9 mouse cellular contexts compared by ENCODE assay signal in genomic region chr11:79267171-79267570, GRCm38 (mm10). TPM values are rescaled to one million over a fixed set of nuclear protein-coding genes. Genes with fewer than 3 reads are reported as not detected.
DNase-seq lines count a peak whose midpoint lies in the region; ATAC-seq and TF ChIP-seq lines count a peak whose summit lies in the region.
"Had no signal": no experiment of that assay in that cellular context is flagged by ENCODE, and none has a peak within 500 bp of the region (broad histone marks: within the 10 kb centered on the region; RNA-seq: fewer than 3 reads in every experiment).

No protein-coding gene starts in this region.

- TF ChIP-seq CTCF in brain, embryonic 14.5 days (IDR thresholded peaks at IDR 0.05; ENCODE audit: borderline replicate concordance, extremely low read depth, insufficient read depth, insufficient read length) = no peak

- no peak overlapping the region for H3K4me3 ChIP-seq in hindbrain, embryonic 16.5 days (ENCODE audit: low read length)
- no peak overlapping the region for H3K4me3 ChIP-seq in hindbrain, embryonic 13.5 days
- H3K4me3 ChIP-seq in limb, embryonic 12.5 days (replicated peaks) = no peak overlapping the region
- H3K4me3 ChIP-seq in hindbrain, embryonic 12.5 days = no peak overlapping the region

- no peak overlapping the region for H3K27ac ChIP-seq in hindbrain, embryonic 16.5 days (ENCODE audit: low read depth, low read length)
- H3K27ac ChIP-seq in hindbrain, embryonic 13.5 days = no peak overlapping the region
- H3K27ac ChIP-seq in limb, embryonic 12.5 days = peak overlapping the region; percentile 83
- no peak overlapping the region for H3K27ac ChIP-seq in hindbrain, embryonic 12.5 days

- ATAC-seq in hindbrain, embryonic 16.5 days = 0 out of 2 replicates have a peak, but pooled peaks have one; percentile 42
- no peak for ATAC-seq in hindbrain, embryonic 13.5 days (ENCODE audit: low FRiP score)
- peak; percentile 66; the same call in 1 of the 2 replicates for ATAC-seq in limb, embryonic 12.5 days (ENCODE audit: insufficient number of reproducible peaks, insufficient read depth, low FRiP score, low TSS enrichment, low read depth)
- ATAC-seq in hindbrain, embryonic 12.5 days (ENCODE audit: low FRiP score) = no peak

- H3K4me2 ChIP-seq in hindbrain, embryonic 16.5 days (ENCODE audit: low read length) = no peak overlapping the region
- H3K4me2 ChIP-seq in hindbrain, embryonic 13.5 days = no peak overlapping the region
- H3K4me2 ChIP-seq in limb, embryonic 12.5 days = no peak overlapping the region
- no peak overlapping the region for H3K4me2 ChIP-seq in hindbrain, embryonic 12.5 days (replicated peaks)

- intact Hi-C loops in heart, postnatal 10 days (cut with DNase I) = no loop called here

- H3K9me3 ChIP-seq in hindbrain, embryonic 16.5 days (ENCODE audit: control insufficient read depth, low read length) = no peaks in the 10 kb centered on the region
- H3K9me3 ChIP-seq in hindbrain, embryonic 13.5 days = no peaks in the 10 kb centered on the region
- peaks cover 4% of the 10 kb centered on the region; the same call in 1 of the 2 replicates for H3K9me3 ChIP-seq in limb, embryonic 12.5 days
- H3K9me3 ChIP-seq in hindbrain, embryonic 12.5 days (replicated peaks) = no peaks in the 10 kb centered on the region

- no peaks in the 10 kb centered on the region for H3K36me3 ChIP-seq in hindbrain, embryonic 16.5 days (ENCODE audit: control insufficient read depth, insufficient read depth, low read length)
- no peaks in the 10 kb centered on the region for H3K36me3 ChIP-seq in hindbrain, embryonic 13.5 days
- H3K36me3 ChIP-seq in limb, embryonic 12.5 days = no peaks in the 10 kb centered on the region
- no peaks in the 10 kb centered on the region for H3K36me3 ChIP-seq in hindbrain, embryonic 12.5 days

- peak; percentile 72 for DNase-seq in brain, embryonic 14.5 days (ENCODE audit: low read depth)
- DNase-seq in heart, postnatal 10 days = peak; percentile 57 to 70
- no peak for DNase-seq in adrenal gland, adult (ENCODE audit: inconsistent age in 2 of 2, low spot score in 1 of 2)
- DNase-seq in frontal cortex, postnatal 14 days (ENCODE audit: low spot score in 2 of 2) = no peak

- no peak overlapping the region for H3K9ac ChIP-seq in hindbrain, embryonic 16.5 days (ENCODE audit: low read depth, low read length)
- no peak overlapping the region for H3K9ac ChIP-seq in hindbrain, embryonic 13.5 days
- no peak overlapping the region for H3K9ac ChIP-seq in limb, embryonic 12.5 days (replicated peaks)
- no peak overlapping the region for H3K9ac ChIP-seq in hindbrain, embryonic 12.5 days

- H3K27me3 ChIP-seq in hindbrain, embryonic 16.5 days (replicated peaks; ENCODE audit: control insufficient read depth, insufficient read depth, low read length) = no peaks in the 10 kb centered on the region
- no peaks in the 10 kb centered on the region for H3K27me3 ChIP-seq in hindbrain, embryonic 13.5 days
- H3K27me3 ChIP-seq in limb, embryonic 12.5 days = no peaks in the 10 kb centered on the region
- no peaks in the 10 kb centered on the region for H3K27me3 ChIP-seq in hindbrain, embryonic 12.5 days
- H3K27me3 ChIP-seq: CH12.LX had no signal

- H3K4me1 ChIP-seq in hindbrain, embryonic 16.5 days (ENCODE audit: control insufficient read depth, insufficient read depth, low read depth, low read length) = no peaks in the 10 kb centered on the region
- H3K4me1 ChIP-seq in hindbrain, embryonic 13.5 days (replicated peaks) = no peaks in the 10 kb centered on the region
- peaks cover 8% of the 10 kb centered on the region; the same call in 1 of the 2 replicates for H3K4me1 ChIP-seq in limb, embryonic 12.5 days (replicated peaks)
- H3K4me1 ChIP-seq in hindbrain, embryonic 12.5 days = no peaks in the 10 kb centered on the region

- WGBS in hindbrain, embryonic 16.5 days = 24% methylated on average over 1 of the region's 1 CpGs
- WGBS in hindbrain, embryonic 13.5 days = 34% methylated on average over 1 of the region's 1 CpGs
- WGBS in limb, embryonic 12.5 days = 8% methylated on average over 1 of the region's 1 CpGs
- WGBS in hindbrain, embryonic 12.5 days = 37% methylated on average over 1 of the region's 1 CpGs

- no peak for TF ChIP-seq POLR2A in brain, embryonic 14.5 days (IDR thresholded peaks at IDR 0.05; ENCODE audit: borderline replicate concordance, extremely low read depth, insufficient read depth, insufficient read length, poor library complexity, severe bottlenecking)

RNA-seq across cellular contexts. Expression of gene Wsb1, which starts 12.7 kb away (rescaled TPM):
- 380 and 432 TPM in 2 replicates for polyA plus RNA-seq in hindbrain, embryonic 16.5 days (2015; fragmentation: Nextera tagmentation; extraction: Ambion mirVana)
- 571 and 597 TPM in 2 replicates for polyA plus RNA-seq in hindbrain, embryonic 13.5 days (2015; fragmentation: Nextera tagmentation; extraction: Ambion mirVana)
- polyA plus RNA-seq in brain, embryonic 14.5 days (2012; rRNA removed) = 730 and 1,148 TPM in 2 replicates
- total RNA-seq in heart, postnatal 10 days (2021) = 10 to 100 TPM; 40.9 to 48.5 TPM
- 446 and 475 TPM in 2 replicates for polyA plus RNA-seq in limb, embryonic 12.5 days (2016; fragmentation: Nextera tagmentation; extraction: Ambion mirVana)
- polyA plus RNA-seq in hindbrain, embryonic 12.5 days (2016; fragmentation: Nextera tagmentation; extraction: Ambion mirVana) = 552 and 643 TPM in 2 replicates

RNA-seq across cellular contexts. Expression of gene Gm9964, which starts 29.5 kb away (rescaled TPM):
- polyA plus RNA-seq in hindbrain, embryonic 16.5 days (2015; fragmentation: Nextera tagmentation; extraction: Ambion mirVana) = not detected in 2 replicates
- polyA plus RNA-seq in hindbrain, embryonic 13.5 days (2015; fragmentation: Nextera tagmentation; extraction: Ambion mirVana) = 0.32 TPM in 1 of 2 replicates, not detected in the other
- polyA plus RNA-seq in brain, embryonic 14.5 days (2012; rRNA removed) = not detected in 2 replicates
- total RNA-seq in heart, postnatal 10 days (2021) = under 1 TPM in 1 of 2 experiments, not detected in 1; 0.37 TPM
- not detected in 2 replicates for polyA plus RNA-seq in limb, embryonic 12.5 days (2016; fragmentation: Nextera tagmentation; extraction: Ambion mirVana)
- polyA plus RNA-seq in hindbrain, embryonic 12.5 days (2016; fragmentation: Nextera tagmentation; extraction: Ambion mirVana) = not detected in 2 replicates
- total RNA-seq: CH12.LX had no signal

Comparison
In these comparisons a context has a peak if more than half of its experiments do, and no peak if none do; other contexts are left out.
1. ATAC-seq: peak in hindbrain, embryonic 16.5 days (single experiment) and limb, embryonic 12.5 days (single experiment); none in hindbrain, embryonic 13.5 days (single experiment) and hindbrain, embryonic 12.5 days (single experiment).
2. DNase-seq: peak in brain, embryonic 14.5 days (single experiment) and heart, postnatal 10 days (2 of 2); none in adrenal gland, adult (0 of 2) and frontal cortex, postnatal 14 days (0 of 2).